Mouse (Mus musculus) MEL (cell line): ENCODE measurements around the gene Prkag3.

ENCODE experiments used
- CHD1 ChIP-seq: IDR thresholded peaks from 2 replicates; pipeline ENCODE4 v1.6.1; 2012; ENCODE audit warnings: low read depth, mild to moderate bottlenecking, inconsistent platforms, low read length, improper control_type of control experiment
- CHD2 ChIP-seq: IDR thresholded peaks from 2 replicates; pipeline ENCODE4 v1.6.1; 2011; ENCODE audit warnings: low read length, improper control_type of control experiment
- CTCF ChIP-seq, 3 experiments: IDR thresholded peaks in 2 of 3; conservative IDR thresholded peaks in 1 of 3; 2 replicates each; pipeline ENCODE4 v1.5.1; 2011 to 2012; ENCODE audit warnings: low read length in 3 of 3, low read depth in 2 of 3, mild to moderate bottlenecking in 2 of 3, improper control_type of control experiment in 1 of 3, inconsistent platforms in 1 of 3, mixed read lengths in 1 of 3, moderate library complexity in 1 of 3; ENCODE audit not compliant: control insufficient read depth in 1 of 3, insufficient read depth in 1 of 3, poor library complexity in 1 of 3, severe bottlenecking in 1 of 3
- ETS1 ChIP-seq: IDR thresholded peaks from 2 replicates; pipeline ENCODE4 v1.6.1; 2012; ENCODE audit warnings: low read depth, mild to moderate bottlenecking, inconsistent platforms, low read length, improper control_type of control experiment, moderate library complexity
- JUND ChIP-seq: IDR thresholded peaks from 2 replicates; pipeline ENCODE4 v1.6.1; 2011; ENCODE audit warnings: low read depth, mild to moderate bottlenecking, improper control_type of control experiment, low read length
- KAT2A ChIP-seq: conservative IDR thresholded peaks from 2 replicates; pipeline ENCODE4 v1.6.1; 2012; ENCODE audit warnings: low read depth, low read length, improper control_type of control experiment, inconsistent platforms
- MEF2A ChIP-seq: IDR thresholded peaks from 2 replicates; pipeline ENCODE4 v1.6.1; 2014; ENCODE audit warnings: low read depth, mild to moderate bottlenecking, inconsistent platforms, low read length, improper control_type of control experiment; ENCODE audit not compliant: poor library complexity, insufficient replicate concordance, severe bottlenecking; ENCODE audit errors: extremely low read depth
- POLR2A ChIP-seq, 2 experiments: IDR thresholded peaks; 2 replicates each; pipeline ENCODE4 v1.6.1; 2011 to 2012; ENCODE audit warnings: low read length in 2 of 2, mild to moderate bottlenecking in 2 of 2, control low read depth in 1 of 2, improper control_type of control experiment in 1 of 2, low read depth in 1 of 2, moderate library complexity in 1 of 2; ENCODE audit not compliant: control insufficient read depth in 1 of 2, insufficient read depth in 1 of 2, poor library complexity in 1 of 2
- POLR2AphosphoS5 ChIP-seq: IDR thresholded peaks from 2 replicates; pipeline ENCODE4 v1.6.1; 2012; ENCODE audit warnings: low read depth, borderline replicate concordance, mild to moderate bottlenecking, inconsistent platforms, low read length, moderate library complexity, mixed read lengths
- UBTF ChIP-seq: IDR thresholded peaks from 2 replicates; pipeline ENCODE4 v1.6.1; 2012; ENCODE audit warnings: low read depth, mild to moderate bottlenecking, inconsistent platforms, low read length, improper control_type of control experiment, moderate library complexity, borderline replicate concordance; ENCODE audit not compliant: insufficient read depth

DNA sequence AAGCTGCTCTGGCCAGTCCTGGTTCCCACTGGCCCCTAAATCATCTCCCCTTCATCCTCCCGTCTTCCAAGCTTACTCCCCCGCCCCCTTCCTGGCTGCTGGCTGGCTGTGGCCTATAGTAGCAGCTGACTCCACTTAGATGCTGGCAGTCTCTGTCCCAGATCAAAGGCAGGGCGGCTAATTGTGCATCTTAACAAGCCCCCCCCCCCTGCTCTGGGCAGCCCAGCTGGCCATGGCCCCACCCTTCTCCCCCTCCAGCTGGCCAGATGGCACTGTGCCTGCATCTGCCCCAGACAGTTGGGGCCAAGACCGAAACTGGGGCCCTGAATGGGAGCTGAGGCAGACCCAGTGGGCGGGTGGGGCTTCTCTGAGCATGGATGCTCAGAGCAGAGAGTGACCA, 48.4 kb upstream of the Prkag3 start:
- no peak for TF ChIP-seq JUND
- no peak for TF ChIP-seq CTCF (IDR thresholded peaks at IDR 0.05 in 2 of 3, conservative IDR thresholded peaks at IDR 0.05 in 1 of 3; ENCODE audit: control insufficient read depth in 1 of 3, insufficient read depth in 1 of 3, low read depth in 2 of 3, low read length in 3 of 3, poor library complexity in 1 of 3, severe bottlenecking in 1 of 3)
- no peak for TF ChIP-seq KAT2A
- TF ChIP-seq POLR2A (IDR thresholded peaks at IDR 0.05; ENCODE audit: control insufficient read depth in 1 of 2, insufficient read depth in 1 of 2, low read depth in 1 of 2, low read length in 2 of 2, poor library complexity in 1 of 2): no peak
- no peak for TF ChIP-seq POLR2AphosphoS5
- no peak for TF ChIP-seq UBTF
- TF ChIP-seq MEF2A: no peak
- TF ChIP-seq ETS1: no peak
- no peak for TF ChIP-seq CHD1
- TF ChIP-seq CHD2: no peak
